Mouse (Mus musculus) megakaryocyte, embryonic 14.5 days (primary cell): ENCODE results near the gene Lrrc41.

Experiments
- FLI1 ChIP-seq: IDR thresholded peaks from 2 replicates; pipeline ENCODE4 v1.6.1; 2012; ENCODE audit warnings: low read length, inconsistent platforms, mixed read lengths
- GATA1 ChIP-seq: IDR thresholded peaks from 3 replicates; pipeline ENCODE4 v1.6.1; 2012; ENCODE audit warnings: mixed read lengths, low read length, inconsistent platforms, borderline replicate concordance

- TF ChIP-seq GATA1: no peak
- TF ChIP-seq FLI1: no peak
Measured at GRCm38 (mm10) chr4:116074145-116074675, 859 bp upstream of the Lrrc41 start.
